Mouse (Mus musculus) brain, embryonic 14.5 days (tissue): ENCODE measurements at regions not wholly inside any gene's neighbourhood (a gene's known extent, or its start where the extent isn't known, plus 50 kb on each side); places are given as distances from the start of the nearest gene placed in this dataset.

Source experiments
- CTCF ChIP-seq: fragments of 200-500 bp; IDR thresholded peaks from 2 replicates; pipeline ENCODE4 v1.5.1; 2012; ENCODE audit warnings: inconsistent platforms, mild to moderate bottlenecking, moderate library complexity, borderline replicate concordance; ENCODE audit not compliant: insufficient read depth, insufficient read length; ENCODE audit errors: extremely low read depth
- POLR2A ChIP-seq: fragments of 200-500 bp; IDR thresholded peaks from 2 replicates; pipeline ENCODE4 v1.6.1; 2012; ENCODE audit warnings: mild to moderate bottlenecking, inconsistent platforms, borderline replicate concordance; ENCODE audit not compliant: poor library complexity, insufficient read depth, insufficient read length, severe bottlenecking; ENCODE audit errors: extremely low read depth

- TF ChIP-seq CTCF, result no peak
- no peak for TF ChIP-seq POLR2A
These were observed 619.7 kb upstream of the Kif18a start for GRCm38 (mm10) chr2:108660697-108661388.
